Mouse (Mus musculus) liver, postnatal 0 days (tissue): ENCODE measurements around the gene Mrgprd.

Experiments used
- CTCF ChIP-seq: sonication (generic); IDR thresholded peaks from 2 replicates; pipeline ENCODE4 v1.5.1; 2016; ENCODE audit warnings: antibody characterized with exemption, low read depth
- EP300 ChIP-seq: IDR thresholded peaks from 2 replicates; pipeline ENCODE4 v1.6.1; 2016; ENCODE audit warnings: antibody characterized with exemption, low read depth, mild to moderate bottlenecking

DNA sequence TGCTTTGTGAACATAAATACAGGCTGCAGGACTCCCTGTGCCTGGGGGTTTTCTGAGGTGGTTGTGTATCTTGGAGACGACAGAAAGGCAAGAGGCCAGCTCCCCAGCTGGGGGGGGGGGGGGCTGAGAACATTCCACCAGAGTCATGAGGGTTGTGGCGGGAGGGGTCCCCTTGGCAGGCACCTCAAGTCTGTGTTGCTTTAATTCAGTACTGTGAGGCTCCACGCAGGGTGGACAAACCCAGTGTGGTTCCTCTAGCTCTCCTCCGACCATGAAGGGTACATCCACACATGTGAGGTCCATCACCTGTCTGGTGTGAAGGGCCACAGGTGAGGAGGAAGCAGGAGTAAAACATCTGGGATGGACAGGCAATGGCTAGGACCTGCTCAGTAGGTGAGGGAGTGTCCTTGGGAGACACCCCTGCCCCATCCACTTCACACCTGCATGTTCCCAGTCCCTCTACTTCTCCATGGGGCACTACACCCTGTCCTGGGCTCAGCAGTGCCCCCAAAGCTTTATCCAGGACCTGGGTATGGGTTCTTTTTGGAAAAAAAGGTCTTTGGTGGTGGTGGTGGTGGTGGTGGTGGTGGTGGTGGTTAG is 19.9 kb downstream of the Mrgprd start:
- TF ChIP-seq CTCF (no peak), EP300 (no peak)
